Mouse (Mus musculus) kidney, postnatal 0 days (tissue): ENCODE measurements around the gene Scamp3. TPM values are rescaled to one million over a fixed set of nuclear protein-coding genes. Genes with fewer than 3 reads are reported as not detected.

ENCODE experiments used
- ATAC-seq: fragments of 200-750 bp; cut with Nextera tagmentation; replicated peaks from 2 replicates; pipeline ENCODE4 v1.8.0; 2017; ENCODE audit warnings: low read depth, moderate number of reproducible peaks, moderate TSS enrichment, moderate library complexity; ENCODE audit not compliant: low FRiP score
- DNase-seq: peaks from one replicate; pipeline ENCODE4 v3.0.0-alpha.2; 2016; ENCODE audit warnings: low spot score
- H3K27ac ChIP-seq: fragments of 300-500 bp; sonication (generic); 2 replicates; pipeline ENCODE4 v1.5.1; 2014; ENCODE audit warnings: mild to moderate bottlenecking
- H3K27me3 ChIP-seq: fragments of 300-500 bp; sonication (generic); 2 replicates; pipeline ENCODE4 v1.6.1; 2014; ENCODE audit warnings: low read length, mixed read lengths; ENCODE audit not compliant: insufficient read depth
- H3K36me3 ChIP-seq: fragments of 300-500 bp; sonication (generic); 2 replicates; pipeline ENCODE4 v1.6.1; 2014; ENCODE audit warnings: low read length, mixed read lengths; ENCODE audit not compliant: insufficient read depth
- H3K4me1 ChIP-seq: fragments of 300-500 bp; sonication (generic); replicated peaks from 2 replicates; pipeline ENCODE4 v1.6.1; 2014; ENCODE audit warnings: antibody characterized with exemption, low read length, mixed read lengths; ENCODE audit not compliant: insufficient read depth
- H3K4me2 ChIP-seq: fragments of 300-500 bp; sonication (generic); 2 replicates; pipeline ENCODE4 v1.6.1; 2014; ENCODE audit warnings: mild to moderate bottlenecking, low read length, moderate library complexity, mixed read lengths
- H3K4me3 ChIP-seq: fragments of 300-500 bp; sonication (generic); replicated peaks from 2 replicates; pipeline ENCODE4 v1.5.1; 2014; ENCODE audit warnings: low read depth, low read length
- H3K9ac ChIP-seq: fragments of 300-500 bp; sonication (generic); 2 replicates; pipeline ENCODE4 v1.6.1; 2014; ENCODE audit warnings: low read depth, low read length
- H3K9me3 ChIP-seq: fragments of 300-500 bp; sonication (generic); replicated peaks from 2 replicates; pipeline ENCODE4 v1.6.1; 2016; ENCODE audit warnings: low read length, inconsistent platforms, mixed read lengths
- CTCF ChIP-seq: IDR thresholded peaks from 2 replicates; pipeline ENCODE4 v1.5.1; 2016; ENCODE audit warnings: antibody characterized with exemption, low read depth, mild to moderate bottlenecking, moderate library complexity
- WGBS: fragments of 180-500 bp; shearing (Covaris S2); extraction: QIAGEN DNeasy Blood & Tissue Kit; methylation state at CpG from one replicate; pipeline ENCODE4 v1.1.7; 2014; 5-methylcytosine and 5-hydroxymethylcytosine counted together
- polyA plus RNA-seq: library from polyadenylated mRNA; unstranded; fragments of >200 nt; fragmentation: Nextera tagmentation; extraction: Ambion mirVana; gene quantifications from 2 replicates; pipeline ENCODE4 v1.2.1, GENCODE M21; 2015

Scamp3 gene
- polyA plus RNA-seq, 1 experiment from 2014 or later: 107 TPM

- peaks cover 25% of the 10 kb centered on the region; the same call in 1 of the 2 replicates for H3K36me3 ChIP-seq
- DNase-seq (no peak), ATAC-seq (no peak)
- peak overlapping the region; percentile 99 for H3K4me2 ChIP-seq
- H3K9ac ChIP-seq: no peak overlapping the region; the same call in 1 of the 2 replicates
- WGBS: 40% methylated on average over 7 of the region's 7 CpGs
- peak overlapping the region; percentile 61 for H3K4me3 ChIP-seq
- peaks cover 21% of the 10 kb centered on the region; the same call in 1 of the 2 replicates for H3K4me1 ChIP-seq
- H3K27me3 ChIP-seq: no peaks in the 10 kb centered on the region
- H3K27ac ChIP-seq: no peak overlapping the region
- H3K9me3 ChIP-seq: no peaks in the 10 kb centered on the region
- TF ChIP-seq CTCF: no peak
Measured at GRCm38 (mm10) chr3:89182531-89183057, 5.3 kb downstream of the Scamp3 start.

GRCm38 (mm10) chr3:89183058-89183958, 6.0 kb downstream of the Scamp3 start, which contains the start of gene Fam189b:
Gene Fam189b, plus strand, starts transcription at chr3:89183143.
- ATAC-seq (peak; percentile 87), DNase-seq (peak; percentile 95)
- no peaks in the 10 kb centered on the region for H3K9me3 ChIP-seq
- H3K4me2 ChIP-seq: peak within 1 kb of the TSS; percentile 99
- H3K27me3 ChIP-seq: no peaks in the 10 kb centered on the region
- peak within 1 kb of the TSS; percentile 73 for H3K27ac ChIP-seq
- H3K4me3 ChIP-seq: peak within 1 kb of the TSS; percentile 61
- H3K36me3 ChIP-seq: peaks cover 25% of the 10 kb centered on the region; the same call in 1 of the 2 replicates
- peak; percentile 31; the same call in 1 of the 2 replicates for TF ChIP-seq CTCF
- WGBS: 6% methylated on average over 38 of the region's 39 CpGs
- peak within 1 kb of the TSS; percentile 75 for H3K9ac ChIP-seq
- H3K4me1 ChIP-seq: peaks cover 23% of the 10 kb centered on the region; the same call in 1 of the 2 replicates

- peak overlapping the region; percentile 73; the same call in 1 of the 2 replicates for H3K27ac ChIP-seq
- H3K4me3 ChIP-seq: peak overlapping the region; percentile 61
- H3K36me3 ChIP-seq: peaks cover 23% of the 10 kb centered on the region; the same call in 1 of the 2 replicates
- peak overlapping the region; percentile 99 for H3K4me2 ChIP-seq
- peaks cover 20% of the 10 kb centered on the region; the same call in 1 of the 2 replicates for H3K4me1 ChIP-seq
- no peak for TF ChIP-seq CTCF
- DNase-seq (no peak), ATAC-seq (no peak)
- H3K27me3 ChIP-seq: no peaks in the 10 kb centered on the region
- WGBS: 64% methylated on average over 6 of the region's 6 CpGs
- H3K9ac ChIP-seq: peak overlapping the region; percentile 75; the same call in 1 of the 2 replicates
- no peaks in the 10 kb centered on the region for H3K9me3 ChIP-seq
Measured at GRCm38 (mm10) chr3:89183959-89184315, 6.7 kb downstream of the Scamp3 start.

- Histone ChIP-seq H3K4me2 (peak overlapping the region; percentile 28; the same call in 1 of the 2 replicates), H3K9me3 (no peaks in the 10 kb centered on the region), H3K4me3 (no peak overlapping the region), H3K27ac (no peak overlapping the region), H3K27me3 (no peaks in the 10 kb centered on the region), H3K36me3 (no peaks in the 10 kb centered on the region), H3K9ac (no peak overlapping the region), H3K4me1 (peaks cover 20% of the 10 kb centered on the region; the same call in 1 of the 2 replicates)
- no peak for TF ChIP-seq CTCF
- 43% methylated on average over 20 of the region's 23 CpGs for WGBS
- no peak for ATAC-seq
- DNase-seq: no peak
Measured at GRCm38 (mm10) chr3:89187197-89187596, 9.9 kb downstream of the Scamp3 start.

GRCm38 (mm10) chr3:89187690-89188477, 10.6 kb downstream of the Scamp3 start:
- no peaks in the 10 kb centered on the region for H3K27me3 ChIP-seq
- no peak for ATAC-seq
- H3K4me3 ChIP-seq: no peak overlapping the region
- H3K36me3 ChIP-seq: no peaks in the 10 kb centered on the region
- TF ChIP-seq CTCF: no peak
- DNase-seq: no peak
- WGBS: 61% methylated on average over 18 of the region's 18 CpGs
- H3K4me1 ChIP-seq: peaks cover 20% of the 10 kb centered on the region; the same call in 1 of the 2 replicates
- H3K27ac ChIP-seq: no peak overlapping the region
- H3K9me3 ChIP-seq: no peaks in the 10 kb centered on the region
- no peak overlapping the region for H3K9ac ChIP-seq
- 0 out of 2 replicates have a peak overlapping the region, but pooled peaks have one; percentile 28 for H3K4me2 ChIP-seq
